Mouse (Mus musculus) gastrocnemius, adult 2 months (tissue): ENCODE results near the gene Tmed2. TPM values are rescaled to one million over a fixed set of nuclear protein-coding genes. Genes with fewer than 3 reads are reported as not detected.
A peak's percentile ranks its signal among the peaks of the same experiment; 100 is the strongest.
"Not testable (repeated sequence)": the region's sequence is repeated elsewhere in the genome, so short reads cannot be mapped to it uniquely, and the experiment has no call there.

Experiments used
- DNase-seq: peaks from one replicate; pipeline ENCODE4 v3.0.0; 2022
- H3K27ac ChIP-seq: fragments of 200-600 bp; 2 replicates; pipeline ENCODE4 v1.8.1; 2022; ENCODE audit warnings: mild to moderate bottlenecking
- H3K4me3 ChIP-seq: fragments of 200-600 bp; 2 replicates; pipeline ENCODE4 v1.8.1; 2022; ENCODE audit warnings: mild to moderate bottlenecking, moderate library complexity
- CTCF ChIP-seq: fragments of 200-600 bp; IDR thresholded peaks from 2 replicates; pipeline ENCODE4 v1.8.1; 2022; ENCODE audit warnings: antibody characterized with exemption, mild to moderate bottlenecking, moderate library complexity
- intact Hi-C: fragments of 180-260 bp; cut with DNase I; formaldehyde crosslinking; loops from one replicate; pipeline ENCODE4 v1.15.1; 2025
- long read RNA-seq, 2 experiments: library from polyadenylated mRNA; stranded (forward); transcript quantifications; one replicate each; pipeline ENCODE4 v2.0.0; 2021
- total RNA-seq, 2 experiments: library from RNA; stranded (reverse); gene quantifications; 2 replicates each; pipeline ENCODE4 v1.2.3; 2021

The Tmed2 gene
- 100 to 1,000 TPM; 144 to 170 TPM for total RNA-seq
- long read RNA-seq, experiment 1, transcript Tmed2-201 (4 exons, 2,074 nt) = major isoform, 37 of 683 reads
- long read RNA-seq, experiment 1, partial matches to known transcripts = 1 of 683 reads
- long read RNA-seq, experiment 1, other reads (novel, unspliced or antisense) = 645 of 683 reads
- long read RNA-seq, experiment 2, transcript Tmed2-201 (4 exons, 2,074 nt) = major isoform, 26 of 624 reads
- long read RNA-seq, experiment 2, partial matches to known transcripts = 4 of 624 reads
- long read RNA-seq, experiment 2, other reads (novel, unspliced or antisense) = 594 of 624 reads

DNA sequence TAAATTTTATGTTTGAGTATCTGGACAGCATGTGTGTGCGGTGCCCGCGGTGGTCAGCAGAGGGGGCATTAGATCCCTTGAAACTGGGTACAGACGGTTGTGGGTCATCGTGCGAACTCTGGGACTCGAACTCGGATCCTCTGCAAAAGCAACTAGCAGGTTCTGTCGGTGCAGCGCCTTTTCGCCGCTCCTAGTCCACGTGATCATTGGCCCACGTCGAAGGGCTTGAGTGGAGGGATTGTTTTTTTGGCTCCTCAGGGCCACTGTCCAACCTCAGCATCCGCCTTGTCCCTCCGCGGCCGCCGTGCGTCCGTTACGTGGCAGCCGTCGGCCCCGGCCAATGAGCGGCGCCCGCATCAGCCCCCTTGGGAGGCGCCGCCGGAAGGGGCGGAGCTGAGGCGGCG lies at the start of gene Tmed2:
Gene Tmed2, plus strand, starts transcription at position 313 of the 404 bp plus-strand sequence.
- intact Hi-C loops = no loop called here
- H3K4me3 ChIP-seq = peak within 1 kb of the TSS; percentile 95
- DNase-seq = peak; percentile 97

GRCm38 (mm10) chr5:124491732-124492131 lies 48.8 kb upstream of the Tmed2 start:
- intact Hi-C loops = no loop called here
- DNase-seq = no peak
- TF ChIP-seq CTCF = no peak
- no peak overlapping the region for H3K4me3 ChIP-seq
- peak overlapping the region; percentile 39; the same call in 1 of the 2 replicates for H3K27ac ChIP-seq

More for the DNA sequence above, at the start of gene Tmed2:
- TF ChIP-seq CTCF = peak; percentile 48
- peak within 1 kb of the TSS; percentile 93 for H3K27ac ChIP-seq

- Histone ChIP-seq H3K4me3 (no peak overlapping the region), H3K27ac (0 out of 2 replicates have a peak overlapping the region, but pooled peaks have one; percentile 39)
- DNase-seq = no peak
- intact Hi-C loops = no loop called here
- TF ChIP-seq CTCF = no peak
Measured at GRCm38 (mm10) chr5:124492618-124493017, 47.9 kb upstream of the Tmed2 start.

- no peak for TF ChIP-seq CTCF
- intact Hi-C loops = no loop called here
Measured at GRCm38 (mm10) chr5:124493455-124493854, 47.0 kb upstream of the Tmed2 start.

GRCm38 (mm10) chr5:124495547-124495946 lies 44.9 kb upstream of the Tmed2 start:
- no peak for TF ChIP-seq CTCF
- Histone ChIP-seq H3K27ac (peak overlapping the region; percentile 90), H3K4me3 (no peak overlapping the region)
- intact Hi-C loops = loop anchor here (5.0 kb wide), 1 partner anchor 37 kb away; the partner anchor contains the start of gene Rilpl1
- DNase-seq = no peak

More at GRCm38 (mm10) chr5:124493455-124493854, 47.0 kb upstream of the Tmed2 start:
- Histone ChIP-seq H3K4me3 (no peak overlapping the region), H3K27ac (no peak overlapping the region)
- no peak for DNase-seq

DNA sequence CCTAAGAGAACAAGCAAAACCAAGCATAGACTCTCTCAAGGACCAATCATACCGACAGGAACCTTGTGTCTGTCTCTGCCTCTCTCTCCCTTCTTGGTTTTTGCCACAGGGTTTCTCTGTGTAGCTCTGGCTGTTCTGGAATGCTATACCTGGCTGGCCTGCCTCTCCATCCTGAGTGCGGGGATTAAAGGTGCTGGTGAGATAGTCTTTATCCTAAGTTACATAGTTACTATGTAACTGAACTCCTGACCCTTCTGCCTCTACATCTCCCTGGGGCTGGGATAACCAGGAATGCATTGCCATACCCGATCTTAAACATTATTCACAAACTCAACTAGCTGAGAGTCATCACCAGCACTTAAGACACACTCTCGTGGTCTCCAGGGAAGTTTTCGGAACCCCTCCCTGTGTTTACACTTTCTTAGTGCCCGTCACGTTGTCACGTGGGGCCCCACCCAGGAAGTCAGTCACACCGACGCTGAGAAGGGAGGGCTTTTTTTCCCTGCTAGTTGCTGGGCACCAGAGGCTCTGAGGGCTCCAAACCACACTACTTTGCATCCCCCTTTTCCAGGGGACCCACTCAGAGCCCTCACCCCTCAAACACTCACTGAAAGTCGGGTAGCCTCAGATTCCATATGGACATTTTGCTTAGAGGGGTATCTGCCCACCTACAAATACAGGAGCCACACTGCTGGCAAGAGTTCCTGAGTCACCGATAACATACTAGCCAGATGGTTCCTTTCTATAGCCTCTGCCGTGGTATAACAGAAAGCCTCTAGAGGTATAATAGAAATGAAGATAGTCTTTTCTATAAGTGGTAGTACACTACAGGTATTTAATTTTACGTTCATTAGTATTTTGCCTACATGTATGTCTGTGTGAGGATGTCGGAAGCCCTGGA lies 43.6 kb upstream of the Tmed2 start:
- TF ChIP-seq CTCF = no peak
- intact Hi-C loops = loop anchor here (5.0 kb wide), 1 partner anchor 35 kb away; the partner anchor contains the start of gene Rilpl1

DNA sequence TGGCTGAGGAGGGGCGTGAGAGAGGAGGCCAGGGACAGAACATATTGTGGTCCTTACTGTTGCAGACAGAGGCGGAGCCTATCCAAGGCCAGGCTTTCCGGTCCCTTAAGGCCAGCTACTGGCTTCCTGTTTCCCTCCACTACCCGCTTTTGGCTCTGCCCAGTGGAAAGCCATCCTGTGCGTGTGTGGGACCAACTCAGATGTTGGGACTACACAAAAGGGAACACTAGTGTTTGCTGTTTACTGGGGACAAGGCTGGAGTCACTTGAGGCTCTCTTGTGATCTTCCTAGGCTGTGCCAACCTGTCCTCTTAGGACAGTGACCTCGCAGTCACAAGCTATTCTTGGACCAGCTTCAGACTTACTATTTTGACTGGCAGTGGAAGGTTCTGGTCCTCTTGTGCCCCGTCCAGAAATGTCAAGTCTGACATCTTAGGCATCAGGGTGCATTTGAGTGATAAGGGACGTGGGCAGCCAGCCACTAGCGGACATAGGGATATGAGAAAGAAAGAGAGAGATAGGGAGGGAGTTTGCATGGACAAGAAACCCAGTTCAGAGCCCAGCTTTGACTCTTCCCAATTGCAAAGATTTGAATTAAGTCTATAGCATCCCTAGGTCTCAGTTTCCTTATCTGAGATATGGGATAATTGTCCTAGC lies 42.1 kb upstream of the Tmed2 start:
- no peak for TF ChIP-seq CTCF
- peak; percentile 78 for DNase-seq
- Histone ChIP-seq H3K4me3 (peak overlapping the region; percentile 19; the same call in 1 of the 2 replicates), H3K27ac (peak overlapping the region; percentile 90)
- intact Hi-C loops = loop anchor here (5.0 kb wide), 1 partner anchor 34 kb away; the partner anchor contains the start of gene Rilpl1

More for the DNA sequence above, 43.6 kb upstream of the Tmed2 start:
- peak overlapping the region; percentile 26 for H3K4me3 ChIP-seq
- no peak for DNase-seq
- peak overlapping the region; percentile 90 for H3K27ac ChIP-seq

DNA sequence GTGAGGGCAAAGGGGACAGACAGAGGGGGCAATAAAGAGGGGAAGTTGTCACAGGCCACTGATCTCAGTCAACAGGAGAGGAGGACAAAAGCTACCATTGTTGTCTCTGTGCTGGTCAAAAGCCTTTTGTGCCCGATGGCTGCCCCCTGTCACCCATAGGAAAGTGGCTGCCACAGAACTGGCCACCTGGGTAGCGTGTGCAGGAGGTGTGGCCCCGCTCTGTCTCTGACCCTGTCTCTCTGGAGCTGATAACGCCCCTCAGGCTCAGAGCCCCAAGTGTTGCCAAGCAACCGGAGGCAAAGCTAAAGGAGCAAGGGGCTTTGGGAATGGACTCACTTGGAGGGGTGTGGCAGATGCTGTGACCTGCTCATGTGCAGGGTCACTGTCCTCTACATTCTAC lies 41.5 kb upstream of the Tmed2 start:
- Histone ChIP-seq H3K4me3 (peak overlapping the region; percentile 11; the same call in 1 of the 2 replicates), H3K27ac (peak overlapping the region; percentile 90)
- TF ChIP-seq CTCF = no peak
- DNase-seq = no peak
- intact Hi-C loops = loop anchor here (5.0 kb wide), 1 partner anchor 33 kb away; the partner anchor contains the start of gene Rilpl1

DNA sequence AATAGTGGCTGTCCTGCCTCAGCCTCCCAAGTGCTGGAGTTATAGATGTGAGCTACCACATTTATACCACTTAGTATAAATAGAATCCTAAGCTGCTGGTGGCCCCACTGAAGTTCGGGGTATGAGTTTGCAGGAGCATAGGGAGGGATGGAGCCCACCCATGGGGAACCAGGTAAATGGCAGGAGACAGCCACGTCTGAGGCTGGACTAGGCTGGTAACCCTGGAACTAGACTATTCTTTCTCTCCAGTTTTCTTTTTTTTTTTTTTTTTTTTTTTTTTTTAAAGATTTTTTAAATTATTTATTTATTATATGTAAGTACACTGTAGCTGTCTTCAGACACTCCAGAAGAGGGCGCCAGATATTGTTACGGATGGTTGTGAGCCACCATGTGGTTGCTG lies 40.5 kb upstream of the Tmed2 start:
- H3K4me3 ChIP-seq, DNase-seq, intact Hi-C loops: not testable (repeated sequence)
- peak overlapping the region; percentile 90 for H3K27ac ChIP-seq

GRCm38 (mm10) chr5:124500573-124500972 lies 39.9 kb upstream of the Tmed2 start:
- no peak for TF ChIP-seq CTCF
- Histone ChIP-seq H3K4me3 (0 out of 2 replicates have a peak overlapping the region, but pooled peaks have one; percentile 0), H3K27ac (peak overlapping the region; percentile 85)
- intact Hi-C loops = no loop called here
- no peak for DNase-seq

GRCm38 (mm10) chr5:124501541-124501940 lies 39.0 kb upstream of the Tmed2 start:
- TF ChIP-seq CTCF = no peak
- intact Hi-C loops = no loop called here
- Histone ChIP-seq H3K27ac (peak overlapping the region; percentile 85), H3K4me3 (0 out of 2 replicates have a peak overlapping the region, but pooled peaks have one; percentile 5)
- peak; percentile 67 for DNase-seq

- Histone ChIP-seq H3K4me3 (no peak overlapping the region), H3K27ac (peak overlapping the region; percentile 97)
- intact Hi-C loops = no loop called here
- DNase-seq = no peak
- TF ChIP-seq CTCF = no peak
Measured at GRCm38 (mm10) chr5:124503742-124504141, 36.8 kb upstream of the Tmed2 start.
